Mouse (Mus musculus) limb, embryonic 12.5 days (tissue): ENCODE measurements around the gene B2m. TPM values are rescaled to one million over a fixed set of nuclear protein-coding genes. Genes with fewer than 3 reads are reported as not detected.

Source experiments
- ATAC-seq: fragments of 200-750 bp; cut with Nextera tagmentation; 2 replicates; pipeline ENCODE4 v1.8.0; 2017; ENCODE audit warnings: low read depth, moderate TSS enrichment; ENCODE audit not compliant: insufficient number of reproducible peaks, insufficient read depth, low FRiP score, low TSS enrichment
- H3K27ac ChIP-seq: fragments of 300-500 bp; sonication (generic); 2 replicates; pipeline ENCODE4 v1.5.1; 2016; ENCODE audit warnings: mild to moderate bottlenecking, moderate library complexity
- H3K27me3 ChIP-seq: fragments of 300-500 bp; sonication (generic); 2 replicates; pipeline ENCODE4 v1.6.1; 2016; ENCODE audit warnings: mild to moderate bottlenecking, moderate library complexity
- H3K36me3 ChIP-seq: fragments of 300-500 bp; sonication (generic); 2 replicates; pipeline ENCODE4 v1.6.1; 2016; ENCODE audit warnings: mild to moderate bottlenecking, moderate library complexity
- H3K4me1 ChIP-seq: fragments of 300-500 bp; sonication (generic); replicated peaks from 2 replicates; pipeline ENCODE4 v1.6.1; 2016
- H3K4me2 ChIP-seq: fragments of 300-500 bp; sonication (generic); 2 replicates; pipeline ENCODE4 v1.6.1; 2016; ENCODE audit warnings: mild to moderate bottlenecking, moderate library complexity
- H3K4me3 ChIP-seq: fragments of 300-500 bp; sonication (generic); replicated peaks from 2 replicates; pipeline ENCODE4 v1.5.1; 2016; ENCODE audit warnings: mild to moderate bottlenecking
- H3K9ac ChIP-seq: fragments of 300-500 bp; sonication (generic); replicated peaks from 2 replicates; pipeline ENCODE4 v1.6.1; 2016; ENCODE audit warnings: mild to moderate bottlenecking, moderate library complexity
- H3K9me3 ChIP-seq: fragments of 300-500 bp; sonication (generic); 2 replicates; pipeline ENCODE4 v1.6.1; 2016; ENCODE audit warnings: mild to moderate bottlenecking, moderate library complexity
- WGBS: fragments of 180-500 bp; shearing (Covaris S2); methylation state at CpG from one replicate; pipeline ENCODE4 v1.1.7; 2016; 5-methylcytosine and 5-hydroxymethylcytosine counted together
- polyA plus RNA-seq: library from polyadenylated mRNA; unstranded; fragments of >200 nt; fragmentation: Nextera tagmentation; extraction: Ambion mirVana; gene quantifications from 2 replicates; pipeline ENCODE4 v1.2.1, GENCODE M21; 2016

Gene B2m
- polyA plus RNA-seq, 1 experiment from 2014 or later: 135 TPM

- Histone ChIP-seq H3K36me3 (no peaks in the 10 kb centered on the region), H3K9ac (no peak overlapping the region), H3K9me3 (no peaks in the 10 kb centered on the region), H3K4me1 (no peaks in the 10 kb centered on the region), H3K27ac (no peak overlapping the region), H3K4me2 (no peak overlapping the region), H3K27me3 (no peaks in the 10 kb centered on the region), H3K4me3 (no peak overlapping the region)
- WGBS: 87% methylated on average over 1 of the region's 1 CpGs
- no peak for ATAC-seq
Measured at GRCm38 (mm10) chr2:122201501-122201900, 54.0 kb downstream of the B2m start.

Other genes with a start within 250 kb of the B2m start
- 77.5 and 82.6 TPM in 2 replicates for gene Ctdspl2, start 191.7 kb upstream of the B2m start, polyA plus RNA-seq
- 0.20 and 0.28 TPM in 2 replicates for gene Mageb3, start 191.6 kb upstream of the B2m start, polyA plus RNA-seq
- gene Eif3j1, start 119.1 kb upstream of the B2m start, polyA plus RNA-seq: 12.7 and 14.7 TPM in 2 replicates
- gene Spg11, start 29.3 kb upstream of the B2m start, polyA plus RNA-seq: 12.1 and 13.1 TPM in 2 replicates
- gene Trim69, start 13.0 kb downstream of the B2m start, polyA plus RNA-seq: not detected in 2 replicates
- not detected in 2 replicates for gene Patl2, start 38.5 kb downstream of the B2m start, polyA plus RNA-seq
- gene Terb2, start 38.6 kb downstream of the B2m start, polyA plus RNA-seq: not detected in 2 replicates
- gene Sord, start 87.1 kb downstream of the B2m start, polyA plus RNA-seq: 16.6 and 18.7 TPM in 2 replicates
- gene Duox2, start 150.8 kb downstream of the B2m start, polyA plus RNA-seq: not detected in 2 replicates
- not detected in 2 replicates for gene Duoxa2, start 151.2 kb downstream of the B2m start, polyA plus RNA-seq
- gene Duoxa1, start 166.0 kb downstream of the B2m start, polyA plus RNA-seq: 1.1 and 1.2 TPM in 2 replicates
- gene Duox1, start 168.0 kb downstream of the B2m start, polyA plus RNA-seq: 0.13 and 0.22 TPM in 2 replicates
- gene Shf, start 221.5 kb downstream of the B2m start, polyA plus RNA-seq: 5.4 and 6.5 TPM in 2 replicates